Mouse (Mus musculus): ENCODE measurements around the gene Arhgdia.

- TF ChIP-seq POLR2A (IDR thresholded peaks at IDR 0.05; ENCODE audit: insufficient read depth, low read length) (no peak), EP300 (IDR thresholded peaks at IDR 0.05; ENCODE audit: insufficient read depth, low read depth, low read length) (no peak), CTCF (IDR thresholded peaks at IDR 0.05; ENCODE audit: low read depth, low read length) (no peak)
Measured at GRCm38 (mm10) chr11:120531646-120532045, 49.8 kb downstream of the Arhgdia start.
